Mouse (Mus musculus) liver, adult 2 months (tissue): Measurements from ENCODE around the gene Ncdn.

ENCODE experiments used
- CTCF ChIP-seq: fragments of 200-500 bp; IDR thresholded peaks from 2 replicates; pipeline ENCODE4 v1.5.1; 2011; ENCODE audit warnings: low read depth, low read length, control low read depth
- POLR2A ChIP-seq: fragments of 200-500 bp; IDR thresholded peaks from 2 replicates; pipeline ENCODE4 v1.6.1; 2011; ENCODE audit warnings: low read length, control low read depth; ENCODE audit not compliant: insufficient read depth; ENCODE audit errors: extremely low read depth

GRCm38 (mm10) chr4:126763483-126763882 is 10.2 kb upstream of the Ncdn start:
- no peak for TF ChIP-seq CTCF
- TF ChIP-seq POLR2A, result no peak
